Comparison of ENCODE assay signal across 8 mouse cellular contexts in genomic region chr12:112675245-112676035, GRCm38 (mm10). TPM values are rescaled to one million over a fixed set of nuclear protein-coding genes. Genes with fewer than 3 reads are reported as not detected.
DNase-seq lines count a peak whose midpoint lies in the region; ATAC-seq and TF ChIP-seq lines count a peak whose summit lies in the region.

No protein-coding gene starts in this region.

- peak overlapping the region; percentile 99 for H3K27ac ChIP-seq in forebrain, embryonic 10.5 days
- peak overlapping the region; percentile 99 for H3K27ac ChIP-seq in heart, embryonic 16.5 days (ENCODE audit: low read length)
- peak overlapping the region; percentile 89 for H3K27ac ChIP-seq in neural tube, embryonic 14.5 days (ENCODE audit: low read depth, low read length)

- peak; percentile 60 for DNase-seq in c-Kit-negative CD71-positive TER-119-positive erythroid progenitor cells, embryonic 14.5 days (ENCODE audit: low read depth, low spot score)
- peak; percentile 87 for DNase-seq in forebrain, embryonic 10.5 days (ENCODE audit: extremely low spot score, low spot score)
- DNase-seq in kidney, postnatal 25 days, result peak; percentile 86 to 91
- peak; percentile 82 to 89 for DNase-seq in lung, adult 18-20 months
- peak; percentile 66 to 83 for DNase-seq in thymus, adult 18-20 months

- peaks cover 72% of the 10 kb centered on the region for H3K4me1 ChIP-seq in E14TG2a.4 (replicated peaks; ENCODE audit: low read depth, low read length)
- H3K4me1 ChIP-seq in forebrain, embryonic 10.5 days, result peaks cover 84% of the 10 kb centered on the region
- peaks cover 47% of the 10 kb centered on the region for H3K4me1 ChIP-seq in heart, embryonic 16.5 days (ENCODE audit: control insufficient read depth, insufficient read depth, low read length)
- H3K4me1 ChIP-seq in neural tube, embryonic 14.5 days (ENCODE audit: control insufficient read depth, insufficient read depth, low read length), result peaks cover 43% of the 10 kb centered on the region

- H3K9ac ChIP-seq in heart, embryonic 16.5 days (ENCODE audit: low read length), result peak overlapping the region; percentile 100
- H3K9ac ChIP-seq in neural tube, embryonic 14.5 days (replicated peaks; ENCODE audit: low read depth, low read length), result no peak overlapping the region

- no peaks in the 10 kb centered on the region for H3K9me3 ChIP-seq in E14TG2a.4 (ENCODE audit: low read length)
- H3K9me3 ChIP-seq in forebrain, embryonic 10.5 days, result no peaks in the 10 kb centered on the region
- H3K9me3 ChIP-seq in heart, embryonic 16.5 days (replicated peaks; ENCODE audit: control insufficient read depth, low read length), result no peaks in the 10 kb centered on the region
- no peaks in the 10 kb centered on the region for H3K9me3 ChIP-seq in neural tube, embryonic 14.5 days (ENCODE audit: control insufficient read depth, low read length)

- peak overlapping the region; percentile 81 for H3K4me2 ChIP-seq in heart, embryonic 16.5 days (ENCODE audit: low read depth, low read length)
- H3K4me2 ChIP-seq in neural tube, embryonic 14.5 days (ENCODE audit: low read depth, low read length), result peak overlapping the region; percentile 74; the same call in 1 of the 2 replicates

- H3K4me3 ChIP-seq in E14TG2a.4 (replicated peaks; ENCODE audit: low read length), result peak overlapping the region; percentile 83
- peak overlapping the region; percentile 99 for H3K4me3 ChIP-seq in forebrain, embryonic 10.5 days
- H3K4me3 ChIP-seq in heart, embryonic 16.5 days (ENCODE audit: low read length), result peak overlapping the region; percentile 98
- 0 out of 2 replicates have a peak overlapping the region, but pooled peaks have one; percentile 87 for H3K4me3 ChIP-seq in neural tube, embryonic 14.5 days (ENCODE audit: low read depth, low read length)

- peaks cover 55% of the 10 kb centered on the region for H3K27me3 ChIP-seq in E14TG2a.4 (ENCODE audit: insufficient read depth, low read length)
- H3K27me3 ChIP-seq in forebrain, embryonic 10.5 days (ENCODE audit: poor library complexity, severe bottlenecking), result peaks cover 45% of the 10 kb centered on the region
- H3K27me3 ChIP-seq in heart, embryonic 16.5 days (ENCODE audit: control insufficient read depth, insufficient read depth, low read length), result peaks cover 10% of the 10 kb centered on the region
- peaks cover 17% of the 10 kb centered on the region for H3K27me3 ChIP-seq in neural tube, embryonic 14.5 days (ENCODE audit: control insufficient read depth, insufficient read depth, low read length)

- H3K36me3 ChIP-seq in E14TG2a.4 (ENCODE audit: insufficient read depth, low read length), result peaks cover 9% of the 10 kb centered on the region
- peaks cover 23% of the 10 kb centered on the region for H3K36me3 ChIP-seq in forebrain, embryonic 10.5 days (replicated peaks)
- no peaks in the 10 kb centered on the region for H3K36me3 ChIP-seq in heart, embryonic 16.5 days (ENCODE audit: control insufficient read depth, insufficient read depth)
- H3K36me3 ChIP-seq in neural tube, embryonic 14.5 days (ENCODE audit: control insufficient read depth, insufficient read depth, low read length), result no peaks in the 10 kb centered on the region

- peak; percentile 30 for ATAC-seq in heart, embryonic 16.5 days (replicated peaks; ENCODE audit: extremely low read depth, insufficient read depth, low FRiP score)
- peak; percentile 50 for ATAC-seq in neural tube, embryonic 14.5 days (ENCODE audit: low read depth)

- 17% methylated on average over 18 of the region's 18 CpGs for WGBS in forebrain, embryonic 10.5 days
- 15% methylated on average over 18 of the region's 18 CpGs for WGBS in heart, embryonic 16.5 days
- WGBS in neural tube, embryonic 14.5 days, result 15% methylated on average over 18 of the region's 18 CpGs

- peak; percentile 70 for TF ChIP-seq CTCF in E14TG2a.4 (conservative IDR thresholded peaks at IDR 0.05; ENCODE audit: low read length)

RNA-seq across cellular contexts. Expression of gene Akt1, which starts 0.8 kb away (rescaled TPM):
- 39.2 and 41.9 TPM in 2 replicates for polyA plus RNA-seq in forebrain, embryonic 10.5 days (2016; fragmentation: Nextera tagmentation; extraction: Ambion mirVana)
- 51.4 and 56.7 TPM in 2 replicates for polyA plus RNA-seq in heart, embryonic 16.5 days (2015; fragmentation: Nextera tagmentation; extraction: Ambion mirVana)
- 57.9 and 59.2 TPM in 2 replicates for polyA plus RNA-seq in neural tube, embryonic 14.5 days (2014; fragmentation: Nextera tagmentation; extraction: Ambion mirVana)

RNA-seq across cellular contexts. Expression of gene Zbtb42, which starts 3.2 kb away (rescaled TPM):
- polyA plus RNA-seq in forebrain, embryonic 10.5 days (2016; fragmentation: Nextera tagmentation; extraction: Ambion mirVana), result 4.1 and 4.3 TPM in 2 replicates
- polyA plus RNA-seq in heart, embryonic 16.5 days (2015; fragmentation: Nextera tagmentation; extraction: Ambion mirVana), result 4.9 and 6.9 TPM in 2 replicates
- polyA plus RNA-seq in neural tube, embryonic 14.5 days (2014; fragmentation: Nextera tagmentation; extraction: Ambion mirVana), result 1.3 and 3.5 TPM in 2 replicates

RNA-seq across cellular contexts. Expression of gene Siva1, which starts 31.0 kb away (rescaled TPM):
- polyA plus RNA-seq in forebrain, embryonic 10.5 days (2016; fragmentation: Nextera tagmentation; extraction: Ambion mirVana), result 361 and 369 TPM in 2 replicates
- 117 and 139 TPM in 2 replicates for polyA plus RNA-seq in heart, embryonic 16.5 days (2015; fragmentation: Nextera tagmentation; extraction: Ambion mirVana)
- 44.7 and 46.8 TPM in 2 replicates for polyA plus RNA-seq in neural tube, embryonic 14.5 days (2014; fragmentation: Nextera tagmentation; extraction: Ambion mirVana)

RNA-seq across cellular contexts. Expression of gene Cep170b, which starts 44.8 kb away (rescaled TPM):
- 5.9 and 7.9 TPM in 2 replicates for polyA plus RNA-seq in forebrain, embryonic 10.5 days (2016; fragmentation: Nextera tagmentation; extraction: Ambion mirVana)
- polyA plus RNA-seq in heart, embryonic 16.5 days (2015; fragmentation: Nextera tagmentation; extraction: Ambion mirVana), result 4.3 and 5.1 TPM in 2 replicates
- polyA plus RNA-seq in neural tube, embryonic 14.5 days (2014; fragmentation: Nextera tagmentation; extraction: Ambion mirVana), result 33.2 and 36.1 TPM in 2 replicates

RNA-seq across cellular contexts. Expression of gene Adssl1, which starts 55.6 kb away (rescaled TPM):
- polyA plus RNA-seq in forebrain, embryonic 10.5 days (2016; fragmentation: Nextera tagmentation; extraction: Ambion mirVana), result 4.9 and 6.6 TPM in 2 replicates
- polyA plus RNA-seq in heart, embryonic 16.5 days (2015; fragmentation: Nextera tagmentation; extraction: Ambion mirVana), result 108 and 118 TPM in 2 replicates
- polyA plus RNA-seq in neural tube, embryonic 14.5 days (2014; fragmentation: Nextera tagmentation; extraction: Ambion mirVana), result 2.7 and 3.4 TPM in 2 replicates

Comparison
In these comparisons a context has a peak if more than half of its experiments do, and no peak if none do; other contexts are left out.
1. Peak in every context shown above with its lines: DNase-seq, ATAC-seq, H3K4me3 ChIP-seq and H3K27ac ChIP-seq.